Mouse (Mus musculus): ENCODE results near the gene Zfp933.

The Zfp933 gene

GRCm38 (mm10) chr4:147847614-147848583 is at the start of gene Zfp933:
Gene Zfp933 (minus strand): TSS chr4:147848366.
- peak; percentile 96 for DNase-seq (ENCODE audit: low spot score)

- no peak for DNase-seq (ENCODE audit: low spot score)
Observed at GRCm38 (mm10) chr4:147897348-147897747, 49.2 kb upstream of the Zfp933 start.

- no peak for DNase-seq (ENCODE audit: low spot score)
Observed at GRCm38 (mm10) chr4:147896411-147896810, 48.2 kb upstream of the Zfp933 start.

GRCm38 (mm10) chr4:147895815-147896330 is 47.7 kb upstream of the Zfp933 start:
- DNase-seq (ENCODE audit: low spot score): no peak

GRCm38 (mm10) chr4:147890341-147890740 is 42.2 kb upstream of the Zfp933 start:
- DNase-seq (ENCODE audit: low spot score): no peak

GRCm38 (mm10) chr4:147888237-147888636 is 40.1 kb upstream of the Zfp933 start:
- no peak for DNase-seq (ENCODE audit: low spot score)

- DNase-seq (ENCODE audit: low spot score): no peak
Observed at GRCm38 (mm10) chr4:147887277-147887676, 39.1 kb upstream of the Zfp933 start.

- no peak for DNase-seq (ENCODE audit: low spot score)
Observed at GRCm38 (mm10) chr4:147886158-147886557, 38.0 kb upstream of the Zfp933 start.

- DNase-seq (ENCODE audit: low spot score): no peak
Observed at GRCm38 (mm10) chr4:147884138-147884537, 36.0 kb upstream of the Zfp933 start.

GRCm38 (mm10) chr4:147883041-147883440 is 34.9 kb upstream of the Zfp933 start:
- no peak for DNase-seq (ENCODE audit: low spot score)

GRCm38 (mm10) chr4:147881792-147882191 is 33.6 kb upstream of the Zfp933 start:
- DNase-seq (ENCODE audit: low spot score): no peak

- DNase-seq (ENCODE audit: low spot score): no peak
Observed at GRCm38 (mm10) chr4:147879865-147880264, 31.7 kb upstream of the Zfp933 start.

- DNase-seq (ENCODE audit: low spot score): no peak
Observed at GRCm38 (mm10) chr4:147879456-147879855, 31.3 kb upstream of the Zfp933 start.

GRCm38 (mm10) chr4:147878537-147878936 is 30.4 kb upstream of the Zfp933 start:
- no peak for DNase-seq (ENCODE audit: low spot score)

- DNase-seq (ENCODE audit: low spot score): no peak
Observed at GRCm38 (mm10) chr4:147875852-147876575, 27.8 kb upstream of the Zfp933 start.

GRCm38 (mm10) chr4:147869238-147869637 is 21.1 kb upstream of the Zfp933 start:
- DNase-seq (ENCODE audit: low spot score): peak; percentile 24

GRCm38 (mm10) chr4:147868450-147869031 is 20.4 kb upstream of the Zfp933 start, which contains the start of the genes Miip and Fv1:
Gene Miip (minus strand): TSS chr4:147868816.
Gene Fv1 (plus strand): TSS chr4:147868979.
- peak; percentile 98 for DNase-seq (ENCODE audit: low spot score)

- DNase-seq (ENCODE audit: low spot score): peak; percentile 26
Observed at GRCm38 (mm10) chr4:147867563-147868449, 19.6 kb upstream of the Zfp933 start.

GRCm38 (mm10) chr4:147866793-147867192 is 18.6 kb upstream of the Zfp933 start:
- peak; percentile 8 for DNase-seq (ENCODE audit: low spot score)

- DNase-seq (ENCODE audit: low spot score): no peak
Observed at GRCm38 (mm10) chr4:147866056-147866455, 17.9 kb upstream of the Zfp933 start.

GRCm38 (mm10) chr4:147865651-147866050 is 17.5 kb upstream of the Zfp933 start:
- no peak for DNase-seq (ENCODE audit: low spot score)

Measured in embryo, embryonic 10.5 days (tissue).